ENCODE assay signal across 8 mouse cellular contexts in genomic region chr6:115251531-115251985, GRCm38 (mm10). TPM values are rescaled to one million over a fixed set of nuclear protein-coding genes. Genes with fewer than 3 reads are reported as not detected.
A peak's percentile ranks its signal among the peaks of the same experiment; 100 is the strongest.
DNase-seq lines count a peak whose midpoint lies in the region; ATAC-seq and TF ChIP-seq lines count a peak whose summit lies in the region.

No protein-coding gene starts in this region.

- H3K4me3 ChIP-seq in brown adipose tissue, adult 24 weeks (ENCODE audit: insufficient read depth, low read depth, low read length): peak overlapping the region; percentile 62
- H3K4me3 ChIP-seq in hindbrain, postnatal 0 days (ENCODE audit: low read length): peak overlapping the region; percentile 16
- no peak overlapping the region for H3K4me3 ChIP-seq in midbrain, embryonic 13.5 days (replicated peaks)

- peak; percentile 63 to 75 for DNase-seq in layer of hippocampus, postnatal 10 days (ENCODE audit: low spot score in 2 of 2)
- no peak for DNase-seq in layer of hippocampus, adult 9-10 months (ENCODE audit: low spot score)
- DNase-seq in gastrocnemius, postnatal 10 days: peak; percentile 44
- DNase-seq in hindbrain, postnatal 0 days (ENCODE audit: low spot score): peak; percentile 76
- DNase-seq in spleen, adult 18-20 months: no peak
- no peak for DNase-seq in spleen, postnatal 10 days (ENCODE audit: low spot score in 2 of 2)

- H3K27ac ChIP-seq in brown adipose tissue, adult 24 weeks (replicated peaks; ENCODE audit: low read depth, low read length): peak overlapping the region; percentile 69
- peak overlapping the region; percentile 67 for H3K27ac ChIP-seq in hindbrain, postnatal 0 days
- H3K27ac ChIP-seq in midbrain, embryonic 13.5 days: peak overlapping the region; percentile 46; the same call in 1 of the 2 replicates

- WGBS in hindbrain, postnatal 0 days: 10% methylated on average over 13 of the region's 13 CpGs
- WGBS in midbrain, embryonic 13.5 days: 2% methylated on average over 13 of the region's 13 CpGs

- peaks cover 10% of the 10 kb centered on the region; the same call in 1 of the 2 replicates for H3K4me1 ChIP-seq in brown adipose tissue, adult 24 weeks (ENCODE audit: control insufficient read depth, insufficient read depth, insufficient read length, low read length)
- no peaks in the 10 kb centered on the region for H3K4me1 ChIP-seq in hindbrain, postnatal 0 days (ENCODE audit: insufficient read depth, low read length)
- peaks cover 10% of the 10 kb centered on the region for H3K4me1 ChIP-seq in midbrain, embryonic 13.5 days (replicated peaks)

- peaks cover 12% of the 10 kb centered on the region for H3K36me3 ChIP-seq in hindbrain, postnatal 0 days (ENCODE audit: insufficient read depth, low read length)
- 0 out of 2 replicates have a peak, but pooled peaks cover 3% of the 10 kb centered on the region for H3K36me3 ChIP-seq in midbrain, embryonic 13.5 days

- no peaks in the 10 kb centered on the region for H3K9me3 ChIP-seq in hindbrain, postnatal 0 days (ENCODE audit: low read length)
- H3K9me3 ChIP-seq in midbrain, embryonic 13.5 days: no peaks in the 10 kb centered on the region

- H3K4me2 ChIP-seq in hindbrain, postnatal 0 days (ENCODE audit: low read depth, low read length): peak overlapping the region; percentile 43
- peak overlapping the region; percentile 36 for H3K4me2 ChIP-seq in midbrain, embryonic 13.5 days (replicated peaks)

- H3K9ac ChIP-seq in hindbrain, postnatal 0 days (replicated peaks; ENCODE audit: low read length): 0 out of 2 replicates have a peak overlapping the region, but pooled peaks have one; percentile 2
- 0 out of 2 replicates have a peak overlapping the region, but pooled peaks have one; percentile 16 for H3K9ac ChIP-seq in midbrain, embryonic 13.5 days (replicated peaks)

- peak; percentile 85 for ATAC-seq in hindbrain, postnatal 0 days
- ATAC-seq in midbrain, embryonic 13.5 days: peak; percentile 65

- no peaks in the 10 kb centered on the region for H3K27me3 ChIP-seq in hindbrain, postnatal 0 days (ENCODE audit: insufficient read depth, low read length)
- 0 out of 2 replicates have a peak, but pooled peaks cover 21% of the 10 kb centered on the region for H3K27me3 ChIP-seq in midbrain, embryonic 13.5 days

- no peak for TF ChIP-seq CTCF in hindbrain, postnatal 0 days (IDR thresholded peaks at IDR 0.05; ENCODE audit: low read depth)

RNA-seq across cellular contexts. Expression of gene Timp4, which starts 0.4 kb away (rescaled TPM):
- 10 to 100 TPM; 20.5 to 22.3 TPM for total RNA-seq in layer of hippocampus, postnatal 10 days (2021)
- 11.1 and 36.6 TPM in 2 replicates for polyA plus RNA-seq in brown adipose tissue, adult 24 weeks (2012; ENCODE audit: insufficient read depth, insufficient read length, missing spikeins)
- 1 to 10 TPM; 2.0 to 7.1 TPM for total RNA-seq in gastrocnemius, postnatal 10 days (2021)
- total RNA-seq in hindbrain, postnatal 0 days (2014; rRNA removed): 30.4 and 36.0 TPM in 2 replicates
- 48.4 and 53.5 TPM in 2 replicates for polyA plus RNA-seq in hindbrain, postnatal 0 days (2015; fragmentation: Nextera tagmentation; extraction: Ambion mirVana)
- polyA plus RNA-seq in midbrain, embryonic 13.5 days (2015; fragmentation: Nextera tagmentation; extraction: Ambion mirVana): 2.9 and 3.3 TPM in 2 replicates

RNA-seq across cellular contexts. Expression of gene Gm17482, which starts 24.4 kb away (rescaled TPM):
- total RNA-seq in layer of hippocampus, postnatal 10 days (2021): not detected
- not detected in 2 replicates for polyA plus RNA-seq in brown adipose tissue, adult 24 weeks (2012; ENCODE audit: insufficient read depth, insufficient read length, missing spikeins)
- total RNA-seq in gastrocnemius, postnatal 10 days (2021): not detected
- not detected in 2 replicates for total RNA-seq in hindbrain, postnatal 0 days (2014; rRNA removed)
- not detected in 2 replicates for polyA plus RNA-seq in hindbrain, postnatal 0 days (2015; fragmentation: Nextera tagmentation; extraction: Ambion mirVana)
- not detected in 2 replicates for polyA plus RNA-seq in midbrain, embryonic 13.5 days (2015; fragmentation: Nextera tagmentation; extraction: Ambion mirVana)

Comparison
In these comparisons a context has a peak if more than half of its experiments do, and no peak if none do; other contexts are left out.
1. DNase-seq: peak in layer of hippocampus, postnatal 10 days (2 of 2), gastrocnemius, postnatal 10 days (single experiment) and hindbrain, postnatal 0 days (single experiment); none in layer of hippocampus, adult 9-10 months (single experiment), spleen, adult 18-20 months (0 of 2) and spleen, postnatal 10 days (0 of 2).
2. Peak in every context shown above with its lines, with median percentiles within 50 percentile points of each other: H3K27ac ChIP-seq.